Mouse (Mus musculus): ENCODE measurements around the gene Ephb1. TPM values are rescaled to one million over a fixed set of nuclear protein-coding genes. Genes with fewer than 3 reads are reported as not detected.

Ephb1 gene
- polyA plus RNA-seq, 1 experiment = 0.02 TPM

GRCm38 (mm10) chr9:101877109-101877987 lies 477.1 kb downstream of the Ephb1 start:
- TF ChIP-seq MYOD1 (IDR thresholded peaks at IDR 0.05; ENCODE audit: control insufficient read depth, insufficient read length, low read depth) = no peak
- TF ChIP-seq MYOG (IDR thresholded peaks at IDR 0.05; ENCODE audit: control insufficient read depth, extremely low read depth, insufficient read length) = no peak
- no peak for TF ChIP-seq FOSL1 (IDR thresholded peaks at IDR 0.05; ENCODE audit: insufficient read depth, low read length, poor library complexity, severe bottlenecking)
- TF ChIP-seq CTCF (IDR thresholded peaks at IDR 0.05; ENCODE audit: control insufficient read depth, insufficient read depth, insufficient read length) = no peak
- no peak for TF ChIP-seq CEBPB (IDR thresholded peaks at IDR 0.05; ENCODE audit: low read depth)
- TF ChIP-seq USF1 (IDR thresholded peaks at IDR 0.05; ENCODE audit: low read depth) = no peak
- no peak for TF ChIP-seq MAX (IDR thresholded peaks at IDR 0.05)
- H3ac ChIP-seq (ENCODE audit: control insufficient read depth, insufficient read length, low read depth) = no peak overlapping the region
- H3K36me3 ChIP-seq (ENCODE audit: control insufficient read depth, insufficient read depth) = no peaks in the 10 kb centered on the region
- H3K79me2 ChIP-seq (ENCODE audit: control insufficient read depth, insufficient read depth) = no peaks in the 10 kb centered on the region
- H3K27me3 ChIP-seq (ENCODE audit: control insufficient read depth, insufficient read depth, insufficient read length) = no peaks in the 10 kb centered on the region
- no peaks in the 10 kb centered on the region for H3K79me3 ChIP-seq (ENCODE audit: low read depth)
- no peak overlapping the region for H3K4me3 ChIP-seq (ENCODE audit: insufficient read depth, poor library complexity, severe bottlenecking)

- Histone ChIP-seq H3K79me2 (ENCODE audit: control insufficient read depth, insufficient read depth) (no peaks in the 10 kb centered on the region), H3K79me3 (ENCODE audit: low read depth) (no peaks in the 10 kb centered on the region), H3K27me3 (ENCODE audit: control insufficient read depth, insufficient read depth, insufficient read length) (no peaks in the 10 kb centered on the region), H3K36me3 (ENCODE audit: control insufficient read depth, insufficient read depth) (no peaks in the 10 kb centered on the region), H3ac (ENCODE audit: control insufficient read depth, insufficient read length, low read depth) (no peak overlapping the region), H3K4me3 (ENCODE audit: insufficient read depth, poor library complexity, severe bottlenecking) (no peak overlapping the region)
- no peak for TF ChIP-seq FOSL1 (IDR thresholded peaks at IDR 0.05; ENCODE audit: insufficient read depth, low read length, poor library complexity, severe bottlenecking)
- no peak for TF ChIP-seq MYOD1 (IDR thresholded peaks at IDR 0.05; ENCODE audit: control insufficient read depth, insufficient read length, low read depth)
- TF ChIP-seq MYOG (IDR thresholded peaks at IDR 0.05; ENCODE audit: control insufficient read depth, extremely low read depth, insufficient read length) = no peak
- TF ChIP-seq CTCF (IDR thresholded peaks at IDR 0.05; ENCODE audit: control insufficient read depth, insufficient read depth, insufficient read length) = no peak
- TF ChIP-seq USF1 (IDR thresholded peaks at IDR 0.05; ENCODE audit: low read depth) = no peak
- no peak for TF ChIP-seq MAX (IDR thresholded peaks at IDR 0.05)
- no peak for TF ChIP-seq CEBPB (IDR thresholded peaks at IDR 0.05; ENCODE audit: low read depth)
These were observed 479.2 kb downstream of the Ephb1 start for GRCm38 (mm10) chr9:101875306-101875705.

Small RNAs within 50 kb of the gene (microRNA-seq; reads per million reads assigned to microRNA genes)
- not detected for gene Mir7243 (ENCODE audit: borderline microRNAs expressed)

Other genes with a start within 250 kb of the Ephb1 start
- not detected for gene Ky, start 151.1 kb upstream of the Ephb1 start, polyA plus RNA-seq (2012; fragmentation: generic; extraction: Trizol)